Mouse (Mus musculus) midbrain, postnatal 0 days (tissue): Measurements from ENCODE around the gene Tldc2. TPM values are rescaled to one million over a fixed set of nuclear protein-coding genes. Genes with fewer than 3 reads are reported as not detected.

Experiments
- ATAC-seq: fragments of 200-750 bp; cut with Nextera tagmentation; 2 replicates; pipeline ENCODE4 v1.8.0; 2017; ENCODE audit warnings: moderate number of reproducible peaks, mild to moderate bottlenecking, moderate TSS enrichment, moderate library complexity; ENCODE audit not compliant: low FRiP score
- DNase-seq: peaks from one replicate; pipeline ENCODE4 v3.0.0-alpha.2; 2015; ENCODE audit warnings: low spot score
- H3K27ac ChIP-seq: fragments of 300-500 bp; sonication (generic); 2 replicates; pipeline ENCODE4 v1.5.1; 2014; ENCODE audit warnings: low read depth, mild to moderate bottlenecking, low read length, mixed read lengths
- H3K27me3 ChIP-seq: fragments of 300-500 bp; sonication (generic); 2 replicates; pipeline ENCODE4 v1.6.1; 2014; ENCODE audit warnings: low read length, control low read depth, mixed read lengths; ENCODE audit not compliant: insufficient read depth
- H3K36me3 ChIP-seq: fragments of 300-500 bp; sonication (generic); 2 replicates; pipeline ENCODE4 v1.6.1; 2014; ENCODE audit warnings: low read length, control low read depth, mixed read lengths; ENCODE audit not compliant: insufficient read depth
- H3K4me1 ChIP-seq: fragments of 300-500 bp; sonication (generic); 2 replicates; pipeline ENCODE4 v1.6.1; 2014; ENCODE audit warnings: mild to moderate bottlenecking, control low read depth, antibody characterized with exemption, low read length, mixed read lengths; ENCODE audit not compliant: insufficient read depth
- H3K4me2 ChIP-seq: fragments of 300-500 bp; sonication (generic); 2 replicates; pipeline ENCODE4 v1.6.1; 2014; ENCODE audit warnings: low read depth, mild to moderate bottlenecking, low read length, mixed read lengths; ENCODE audit not compliant: poor library complexity, severe bottlenecking
- H3K4me3 ChIP-seq: fragments of 300-500 bp; sonication (generic); 2 replicates; pipeline ENCODE4 v1.5.1; 2014; ENCODE audit warnings: low read depth, mild to moderate bottlenecking, low read length, moderate library complexity
- H3K9ac ChIP-seq: fragments of 300-500 bp; sonication (generic); replicated peaks from 2 replicates; pipeline ENCODE4 v1.6.1; 2014; ENCODE audit warnings: mild to moderate bottlenecking, low read length, moderate library complexity, mixed read lengths; ENCODE audit not compliant: poor library complexity, severe bottlenecking
- H3K9me3 ChIP-seq: fragments of 300-500 bp; sonication (generic); 2 replicates; pipeline ENCODE4 v1.6.1; 2016; ENCODE audit warnings: low read length, control low read depth
- CTCF ChIP-seq: IDR thresholded peaks from 2 replicates; pipeline ENCODE4 v1.5.1; 2016; ENCODE audit warnings: antibody characterized with exemption, mild to moderate bottlenecking
- WGBS: fragments of 180-500 bp; shearing (Covaris S2); extraction: QIAGEN DNeasy Blood & Tissue Kit; methylation state at CpG from one replicate; pipeline ENCODE4 v1.1.7; 2014; 5-methylcytosine and 5-hydroxymethylcytosine counted together
- polyA plus RNA-seq: library from polyadenylated mRNA; unstranded; fragments of >200 nt; fragmentation: Nextera tagmentation; extraction: Ambion mirVana; gene quantifications from 2 replicates; pipeline ENCODE4 v1.2.1, GENCODE M21; 2015
- total RNA-seq: library from RNA; depleted of rRNA; stranded (reverse); fragments of >200 nt; gene quantifications from 2 replicates; pipeline ENCODE4 v1.2.3, GENCODE M21; 2014

The Tldc2 gene
- total and polyA plus RNA-seq, 2 experiments from 2014 or later = not detected

DNA sequence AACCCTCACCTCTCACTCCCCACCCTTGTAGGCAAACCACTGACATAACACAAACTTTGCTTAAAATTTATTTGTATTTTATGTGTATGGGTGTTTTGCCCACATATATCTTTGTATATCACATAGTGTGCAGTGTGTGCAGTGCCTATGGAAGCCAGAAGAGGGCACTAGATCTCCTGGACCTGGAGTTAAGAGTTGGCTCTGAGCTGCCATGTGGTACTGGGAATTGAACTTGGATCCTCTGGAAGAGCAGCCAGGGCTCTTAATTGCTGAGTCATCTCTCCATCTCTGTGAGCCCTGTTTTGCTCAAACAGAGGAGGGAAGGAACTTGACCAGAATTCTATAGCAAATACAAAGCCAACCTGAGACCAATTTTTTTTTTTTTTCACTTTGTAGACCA lies 42.9 kb upstream of the Tldc2 start:
- Histone ChIP-seq H3K4me2 (no peak overlapping the region), H3K4me1 (peaks cover 8% of the 10 kb centered on the region), H3K9ac (no peak overlapping the region), H3K27ac (no peak overlapping the region), H3K27me3 (no peaks in the 10 kb centered on the region), H3K9me3 (no peaks in the 10 kb centered on the region), H3K36me3 (peaks cover 40% of the 10 kb centered on the region), H3K4me3 (no peak overlapping the region)
- no peak for DNase-seq
- ATAC-seq = no peak
- peak; percentile 68 for TF ChIP-seq CTCF

DNA sequence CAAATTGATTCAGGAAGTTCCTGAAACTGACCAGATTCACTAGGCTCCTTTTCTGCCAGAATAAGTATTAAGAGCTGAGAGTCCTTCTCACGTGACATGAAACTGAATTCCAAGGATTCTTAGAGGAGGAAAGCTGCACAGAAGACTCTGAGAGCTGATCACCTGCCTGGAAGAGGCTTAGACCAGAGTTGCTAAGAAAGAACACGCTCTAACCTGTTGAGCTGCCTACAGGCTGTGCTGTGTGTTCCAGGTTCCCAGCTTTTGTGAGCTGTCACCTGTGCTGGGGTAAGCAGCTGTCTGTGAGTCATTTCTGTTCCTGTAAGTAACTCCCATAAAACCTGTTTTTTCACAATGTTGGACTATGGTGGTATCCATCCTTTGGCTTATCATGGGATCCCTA lies 40.9 kb upstream of the Tldc2 start:
- Histone ChIP-seq H3K9me3 (no peaks in the 10 kb centered on the region), H3K4me1 (peaks cover 21% of the 10 kb centered on the region), H3K4me2 (no peak overlapping the region), H3K4me3 (no peak overlapping the region), H3K36me3 (peaks cover 25% of the 10 kb centered on the region), H3K27ac (no peak overlapping the region), H3K9ac (no peak overlapping the region), H3K27me3 (no peaks in the 10 kb centered on the region)
- no peak for TF ChIP-seq CTCF
- ATAC-seq = no peak
- DNase-seq = no peak
- WGBS = 100% methylated on average over 2 of the region's 2 CpGs

DNA sequence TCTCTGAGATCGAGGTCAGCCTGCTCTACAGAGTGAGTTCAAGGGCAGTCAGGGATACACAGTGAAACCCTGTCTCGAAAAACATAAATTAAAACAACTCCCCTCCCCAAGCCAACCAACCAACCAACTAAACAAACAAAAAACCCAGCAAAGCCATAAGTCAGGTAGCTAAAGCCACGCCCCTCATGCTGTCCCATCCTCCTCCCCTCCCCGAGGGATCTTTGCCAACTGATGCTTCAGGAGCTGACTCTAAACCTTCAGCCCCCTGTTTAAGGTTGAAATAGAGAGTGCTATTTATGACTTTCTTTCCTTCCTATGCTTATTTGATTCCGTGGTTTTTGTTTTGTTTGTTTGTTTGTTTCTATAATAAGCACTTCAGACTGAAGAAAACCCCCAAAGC lies 39.9 kb upstream of the Tldc2 start:
- peaks cover 22% of the 10 kb centered on the region for H3K36me3 ChIP-seq
- ATAC-seq (no peak), DNase-seq (no peak)
- H3K9ac ChIP-seq = no peak overlapping the region
- no peak for TF ChIP-seq CTCF
- 93% methylated on average over 5 of the region's 5 CpGs for WGBS
- H3K4me3 ChIP-seq = no peak overlapping the region
- H3K4me1 ChIP-seq = peaks cover 21% of the 10 kb centered on the region
- H3K9me3 ChIP-seq = no peaks in the 10 kb centered on the region
- 0 out of 2 replicates have a peak overlapping the region, but pooled peaks have one; percentile 94 for H3K27ac ChIP-seq
- H3K27me3 ChIP-seq = no peaks in the 10 kb centered on the region
- no peak overlapping the region for H3K4me2 ChIP-seq

DNA sequence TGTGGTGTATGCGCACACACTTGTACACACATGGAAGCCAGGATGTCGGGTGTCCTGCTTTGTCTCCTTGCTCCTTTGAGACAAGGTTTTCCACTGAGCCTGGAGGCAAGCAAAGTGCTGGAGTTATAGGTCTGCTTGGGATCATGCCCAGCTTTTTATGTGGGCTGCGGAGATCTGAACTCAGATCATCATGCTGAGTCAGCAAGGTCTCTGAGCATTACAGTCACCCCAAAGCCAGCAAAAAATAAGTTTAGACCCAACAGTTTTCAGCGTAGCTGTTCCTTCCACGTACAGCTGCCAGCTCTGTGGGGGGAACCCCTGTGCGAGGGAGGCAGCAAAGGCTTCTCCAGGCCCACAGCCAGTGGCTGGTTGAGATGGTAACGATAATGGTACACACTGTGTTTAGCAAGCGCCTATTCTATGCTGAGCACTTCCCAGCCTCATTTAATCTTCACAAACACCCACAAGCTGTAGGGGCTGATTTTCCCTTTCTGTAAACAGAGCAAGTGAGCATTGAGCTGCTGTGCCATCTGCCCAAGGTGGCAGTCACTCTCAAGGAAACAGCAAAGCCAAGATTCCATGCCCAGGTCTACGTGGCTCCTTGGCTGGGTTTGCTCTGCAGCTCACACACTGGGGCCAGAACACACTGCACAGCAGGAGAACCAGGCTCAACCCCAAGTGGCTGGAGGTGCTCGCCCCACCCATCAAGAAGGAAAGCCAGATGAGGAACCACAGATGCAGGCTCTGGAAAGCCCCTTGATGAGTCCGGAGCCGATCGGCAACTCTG lies 38.3 kb upstream of the Tldc2 start:
- H3K27ac ChIP-seq = peak overlapping the region; percentile 94
- H3K4me2 ChIP-seq = no peak overlapping the region
- no peak overlapping the region for H3K4me3 ChIP-seq
- DNase-seq = peak; percentile 65
- no peak for ATAC-seq
- WGBS = 70% methylated on average over 13 of the region's 13 CpGs
- H3K27me3 ChIP-seq = no peaks in the 10 kb centered on the region
- H3K9me3 ChIP-seq = no peaks in the 10 kb centered on the region
- peaks cover 31% of the 10 kb centered on the region for H3K36me3 ChIP-seq
- no peak overlapping the region; the same call in 1 of the 2 replicates for H3K9ac ChIP-seq
- TF ChIP-seq CTCF = no peak
- peaks cover 21% of the 10 kb centered on the region for H3K4me1 ChIP-seq

DNA sequence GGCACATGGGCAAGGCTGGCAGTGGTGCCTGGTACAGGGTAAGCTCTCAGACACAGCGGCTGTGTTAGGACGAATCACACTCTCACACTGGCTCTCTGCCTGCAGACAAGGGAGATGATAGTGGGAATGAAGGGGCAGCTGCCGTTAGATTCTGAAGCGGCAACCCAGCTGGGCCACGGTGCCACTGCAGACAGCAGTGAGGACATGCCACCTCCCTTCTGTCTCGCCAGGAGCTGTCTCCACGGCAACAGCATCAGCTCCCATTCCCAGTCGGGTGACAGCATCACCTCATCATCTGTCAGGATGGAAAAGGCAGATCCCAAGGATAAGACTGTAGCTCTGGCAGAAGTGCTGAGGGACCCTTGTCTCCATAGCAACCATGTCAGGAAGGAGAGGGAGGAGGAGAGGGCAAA lies 37.0 kb upstream of the Tldc2 start:
- DNase-seq (peak; percentile 94), ATAC-seq (peak; percentile 80)
- 15% methylated on average over 8 of the region's 8 CpGs for WGBS
- Histone ChIP-seq H3K4me3 (no peak overlapping the region), H3K9ac (peak overlapping the region; percentile 57), H3K4me2 (peak overlapping the region; percentile 30; the same call in 1 of the 2 replicates), H3K27ac (peak overlapping the region; percentile 94), H3K4me1 (peaks cover 21% of the 10 kb centered on the region), H3K27me3 (no peaks in the 10 kb centered on the region), H3K9me3 (no peaks in the 10 kb centered on the region), H3K36me3 (peaks cover 34% of the 10 kb centered on the region)
- no peak for TF ChIP-seq CTCF

DNA sequence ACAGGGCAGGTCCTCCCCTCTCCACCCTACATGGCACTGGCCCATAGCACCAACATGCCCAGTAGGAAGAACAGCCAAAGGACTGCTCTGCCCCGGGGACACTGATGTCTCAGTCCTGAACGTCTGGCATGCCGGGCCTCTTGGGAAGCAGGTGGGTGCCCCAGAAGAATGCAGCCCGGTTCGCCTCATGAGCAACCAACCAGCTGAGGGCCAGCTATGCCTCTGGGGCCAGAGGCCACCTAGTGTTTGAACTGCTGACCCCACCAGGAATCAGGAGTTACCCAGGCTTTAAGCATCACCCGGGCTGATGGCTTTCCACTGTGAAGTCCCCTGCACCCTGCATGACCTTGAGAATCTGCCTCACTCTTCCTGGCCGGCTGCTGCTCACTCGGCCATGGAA lies 34.4 kb upstream of the Tldc2 start:
- Histone ChIP-seq H3K27me3 (no peaks in the 10 kb centered on the region), H3K36me3 (peaks cover 33% of the 10 kb centered on the region), H3K9me3 (no peaks in the 10 kb centered on the region), H3K4me3 (no peak overlapping the region), H3K9ac (no peak overlapping the region), H3K4me2 (no peak overlapping the region), H3K4me1 (peaks cover 21% of the 10 kb centered on the region), H3K27ac (peak overlapping the region; percentile 43)
- TF ChIP-seq CTCF = no peak
- DNase-seq (no peak), ATAC-seq (no peak)
- 76% methylated on average over 8 of the region's 8 CpGs for WGBS
